Mouse (Mus musculus) limb, embryonic 12.5 days (tissue): ENCODE results near the gene Notch4. TPM values are rescaled to one million over a fixed set of nuclear protein-coding genes. Genes with fewer than 3 reads are reported as not detected.

ENCODE experiments used
- ATAC-seq: fragments of 200-750 bp; cut with Nextera tagmentation; 2 replicates; pipeline ENCODE4 v1.8.0; 2017; ENCODE audit warnings: low read depth, moderate TSS enrichment; ENCODE audit not compliant: insufficient number of reproducible peaks, insufficient read depth, low FRiP score, low TSS enrichment
- H3K27ac ChIP-seq: fragments of 300-500 bp; sonication (generic); 2 replicates; pipeline ENCODE4 v1.5.1; 2016; ENCODE audit warnings: mild to moderate bottlenecking, moderate library complexity
- H3K27me3 ChIP-seq: fragments of 300-500 bp; sonication (generic); 2 replicates; pipeline ENCODE4 v1.6.1; 2016; ENCODE audit warnings: mild to moderate bottlenecking, moderate library complexity
- H3K36me3 ChIP-seq: fragments of 300-500 bp; sonication (generic); 2 replicates; pipeline ENCODE4 v1.6.1; 2016; ENCODE audit warnings: mild to moderate bottlenecking, moderate library complexity
- H3K4me1 ChIP-seq: fragments of 300-500 bp; sonication (generic); replicated peaks from 2 replicates; pipeline ENCODE4 v1.6.1; 2016
- H3K4me2 ChIP-seq: fragments of 300-500 bp; sonication (generic); 2 replicates; pipeline ENCODE4 v1.6.1; 2016; ENCODE audit warnings: mild to moderate bottlenecking, moderate library complexity
- H3K4me3 ChIP-seq: fragments of 300-500 bp; sonication (generic); replicated peaks from 2 replicates; pipeline ENCODE4 v1.5.1; 2016; ENCODE audit warnings: mild to moderate bottlenecking
- H3K9ac ChIP-seq: fragments of 300-500 bp; sonication (generic); replicated peaks from 2 replicates; pipeline ENCODE4 v1.6.1; 2016; ENCODE audit warnings: mild to moderate bottlenecking, moderate library complexity
- H3K9me3 ChIP-seq: fragments of 300-500 bp; sonication (generic); 2 replicates; pipeline ENCODE4 v1.6.1; 2016; ENCODE audit warnings: mild to moderate bottlenecking, moderate library complexity
- WGBS: fragments of 180-500 bp; shearing (Covaris S2); methylation state at CpG from one replicate; pipeline ENCODE4 v1.1.7; 2016; 5-methylcytosine and 5-hydroxymethylcytosine counted together
- polyA plus RNA-seq: library from polyadenylated mRNA; unstranded; fragments of >200 nt; fragmentation: Nextera tagmentation; extraction: Ambion mirVana; gene quantifications from 2 replicates; pipeline ENCODE4 v1.2.1, GENCODE M21; 2016

The Notch4 gene
- polyA plus RNA-seq, 1 experiment from 2014 or later: 4.9 TPM

GRCm38 (mm10) chr17:34606186-34607039 is 42.3 kb downstream of the Notch4 start:
- H3K4me2 ChIP-seq: peak overlapping the region; percentile 94
- H3K9me3 ChIP-seq: no peaks in the 10 kb centered on the region
- peak overlapping the region; percentile 96 for H3K4me3 ChIP-seq
- WGBS: 16% methylated on average over 32 of the region's 32 CpGs
- no peaks in the 10 kb centered on the region for H3K27me3 ChIP-seq
- peaks cover 30% of the 10 kb centered on the region for H3K36me3 ChIP-seq
- H3K9ac ChIP-seq: peak overlapping the region; percentile 97
- peaks cover 45% of the 10 kb centered on the region for H3K4me1 ChIP-seq
- no peak for ATAC-seq
- H3K27ac ChIP-seq: peak overlapping the region; percentile 91

- 84% methylated on average over 7 of the region's 7 CpGs for WGBS
- H3K4me2 ChIP-seq: no peak overlapping the region
- H3K9me3 ChIP-seq: no peaks in the 10 kb centered on the region
- no peak overlapping the region for H3K9ac ChIP-seq
- H3K36me3 ChIP-seq: peaks cover 39% of the 10 kb centered on the region
- ATAC-seq: no peak
- H3K4me1 ChIP-seq: peaks cover 35% of the 10 kb centered on the region
- H3K27me3 ChIP-seq: no peaks in the 10 kb centered on the region
- no peak overlapping the region for H3K27ac ChIP-seq
- H3K4me3 ChIP-seq: no peak overlapping the region
Observed at GRCm38 (mm10) chr17:34607997-34608396, 43.9 kb downstream of the Notch4 start.

GRCm38 (mm10) chr17:34611050-34611449 is 47.0 kb downstream of the Notch4 start:
- WGBS: 95% methylated on average over 8 of the region's 8 CpGs
- peaks cover 68% of the 10 kb centered on the region for H3K36me3 ChIP-seq

GRCm38 (mm10) chr17:34613054-34613645 is 49.1 kb downstream of the Notch4 start:
- Histone ChIP-seq H3K36me3 (peaks cover 79% of the 10 kb centered on the region), H3K4me1 (peaks cover 7% of the 10 kb centered on the region), H3K27me3 (no peaks in the 10 kb centered on the region), H3K4me2 (no peak overlapping the region), H3K27ac (no peak overlapping the region), H3K4me3 (no peak overlapping the region), H3K9me3 (no peaks in the 10 kb centered on the region), H3K9ac (no peak overlapping the region)
- no peak for ATAC-seq
- WGBS: 87% methylated on average over 11 of the region's 11 CpGs

More at GRCm38 (mm10) chr17:34611050-34611449, 47.0 kb downstream of the Notch4 start:
- Histone ChIP-seq H3K4me2 (no peak overlapping the region), H3K9me3 (no peaks in the 10 kb centered on the region), H3K4me1 (peaks cover 24% of the 10 kb centered on the region), H3K4me3 (no peak overlapping the region), H3K9ac (0 out of 2 replicates have a peak overlapping the region, but pooled peaks have one; percentile 8), H3K27ac (no peak overlapping the region), H3K27me3 (no peaks in the 10 kb centered on the region)
- no peak for ATAC-seq

- Histone ChIP-seq H3K27me3 (no peaks in the 10 kb centered on the region), H3K9ac (no peak overlapping the region), H3K36me3 (peaks cover 74% of the 10 kb centered on the region), H3K9me3 (no peaks in the 10 kb centered on the region), H3K27ac (no peak overlapping the region), H3K4me2 (no peak overlapping the region), H3K4me1 (peaks cover under 1% of the 10 kb centered on the region; the same call in 1 of the 2 replicates), H3K4me3 (no peak overlapping the region)
- ATAC-seq: no peak
- WGBS: 90% methylated on average over 10 of the region's 10 CpGs
Observed at GRCm38 (mm10) chr17:34613830-34614229, 49.8 kb downstream of the Notch4 start.

- Histone ChIP-seq H3K4me1 (no peaks in the 10 kb centered on the region), H3K4me3 (no peak within 1 kb of the TSS), H3K27me3 (no peaks in the 10 kb centered on the region), H3K9me3 (no peaks in the 10 kb centered on the region), H3K36me3 (peaks cover 74% of the 10 kb centered on the region), H3K4me2 (no peak within 1 kb of the TSS), H3K27ac (no peak within 1 kb of the TSS), H3K9ac (peak within 1 kb of the TSS; percentile 31; the same call in 1 of the 2 replicates)
- ATAC-seq: no peak
- 77% methylated on average over 6 of the region's 6 CpGs for WGBS
Observed at GRCm38 (mm10) chr17:34615871-34616270, 51.8 kb downstream of the Notch4 start, which contains the start of gene Egfl8. Gene Egfl8 (minus strand): TSS chr17:34615971.

- 20% methylated on average over 6 of the region's 6 CpGs for WGBS
- Histone ChIP-seq H3K4me1 (no peaks in the 10 kb centered on the region), H3K9ac (no peak overlapping the region), H3K27me3 (no peaks in the 10 kb centered on the region), H3K36me3 (peaks cover 72% of the 10 kb centered on the region), H3K9me3 (no peaks in the 10 kb centered on the region), H3K27ac (no peak overlapping the region), H3K4me2 (no peak overlapping the region), H3K4me3 (no peak overlapping the region)
- no peak for ATAC-seq
Observed at GRCm38 (mm10) chr17:34618999-34619398, 54.9 kb downstream of the Notch4 start.

- ATAC-seq: no peak
- Histone ChIP-seq H3K27me3 (no peaks in the 10 kb centered on the region), H3K36me3 (peaks cover 64% of the 10 kb centered on the region), H3K9me3 (no peaks in the 10 kb centered on the region), H3K27ac (no peak overlapping the region), H3K4me2 (no peak overlapping the region), H3K4me3 (no peak overlapping the region), H3K9ac (no peak overlapping the region), H3K4me1 (peaks cover under 1% of the 10 kb centered on the region)
- 90% methylated on average over 8 of the region's 8 CpGs for WGBS
Observed at GRCm38 (mm10) chr17:34621006-34621405, 56.9 kb downstream of the Notch4 start.

- peaks cover 48% of the 10 kb centered on the region for H3K36me3 ChIP-seq
- H3K4me2 ChIP-seq: no peak overlapping the region
- H3K4me3 ChIP-seq: no peak overlapping the region
- WGBS: 89% methylated on average over 9 of the region's 9 CpGs
- no peak for ATAC-seq
- H3K27me3 ChIP-seq: no peaks in the 10 kb centered on the region
- H3K9ac ChIP-seq: no peak overlapping the region
- no peaks in the 10 kb centered on the region for H3K9me3 ChIP-seq
- H3K27ac ChIP-seq: no peak overlapping the region
- H3K4me1 ChIP-seq: peaks cover 12% of the 10 kb centered on the region
Observed at GRCm38 (mm10) chr17:34623161-34623560, 59.1 kb downstream of the Notch4 start.

GRCm38 (mm10) chr17:34624981-34625380 is 60.9 kb downstream of the Notch4 start:
- H3K4me3 ChIP-seq: no peak overlapping the region
- peaks cover 46% of the 10 kb centered on the region for H3K36me3 ChIP-seq
- no peak overlapping the region for H3K27ac ChIP-seq
- peaks cover 29% of the 10 kb centered on the region for H3K4me1 ChIP-seq
- 92% methylated on average over 3 of the region's 3 CpGs for WGBS
- no peak for ATAC-seq
- H3K9me3 ChIP-seq: no peaks in the 10 kb centered on the region
- H3K9ac ChIP-seq: no peak overlapping the region
- no peak overlapping the region for H3K4me2 ChIP-seq
- peaks cover 17% of the 10 kb centered on the region for H3K27me3 ChIP-seq

GRCm38 (mm10) chr17:34626062-34626772 is 62.1 kb downstream of the Notch4 start:
- Histone ChIP-seq H3K4me2 (peak overlapping the region; percentile 87), H3K27ac (peak overlapping the region; percentile 90), H3K36me3 (peaks cover 38% of the 10 kb centered on the region), H3K27me3 (peaks cover 29% of the 10 kb centered on the region), H3K4me1 (peaks cover 42% of the 10 kb centered on the region), H3K4me3 (peak overlapping the region; percentile 76), H3K9me3 (no peaks in the 10 kb centered on the region), H3K9ac (peak overlapping the region; percentile 73)
- 54% methylated on average over 16 of the region's 16 CpGs for WGBS
- ATAC-seq: no peak
